Mouse (Mus musculus) embryonic fibroblast, embryonic 13.5 days (primary cell): ENCODE measurements around the gene Serpina3i.

Experiments
- CTCF ChIP-seq: IDR thresholded peaks from 2 replicates; pipeline ENCODE4 v1.5.1; 2011; ENCODE audit warnings: mild to moderate bottlenecking, control low read depth, low read length, moderate library complexity, borderline replicate concordance; ENCODE audit not compliant: insufficient read depth
- POLR2A ChIP-seq: IDR thresholded peaks from 2 replicates; pipeline ENCODE4 v1.6.1; 2011; ENCODE audit warnings: low read depth, mild to moderate bottlenecking, control low read depth, low read length, moderate library complexity

- TF ChIP-seq CTCF (no peak), POLR2A (no peak)
These were observed 3.5 kb downstream of the Serpina3i start for GRCm38 (mm10) chr12:104266374-104266773.
